Mouse (Mus musculus): ENCODE data around the gene Fgd2.
A peak's percentile ranks its signal among the peaks of the same experiment; 100 is the strongest.
"Not testable (repeated sequence)": the region's sequence is repeated elsewhere in the genome, so short reads cannot be mapped to it uniquely, and the experiment has no call there.

Gene Fgd2

GRCm38 (mm10) chr17:29336266-29336990, 24.3 kb upstream of the Fgd2 start:
- DNase-seq (ENCODE audit: low read depth, low spot score), result no peak

DNA sequence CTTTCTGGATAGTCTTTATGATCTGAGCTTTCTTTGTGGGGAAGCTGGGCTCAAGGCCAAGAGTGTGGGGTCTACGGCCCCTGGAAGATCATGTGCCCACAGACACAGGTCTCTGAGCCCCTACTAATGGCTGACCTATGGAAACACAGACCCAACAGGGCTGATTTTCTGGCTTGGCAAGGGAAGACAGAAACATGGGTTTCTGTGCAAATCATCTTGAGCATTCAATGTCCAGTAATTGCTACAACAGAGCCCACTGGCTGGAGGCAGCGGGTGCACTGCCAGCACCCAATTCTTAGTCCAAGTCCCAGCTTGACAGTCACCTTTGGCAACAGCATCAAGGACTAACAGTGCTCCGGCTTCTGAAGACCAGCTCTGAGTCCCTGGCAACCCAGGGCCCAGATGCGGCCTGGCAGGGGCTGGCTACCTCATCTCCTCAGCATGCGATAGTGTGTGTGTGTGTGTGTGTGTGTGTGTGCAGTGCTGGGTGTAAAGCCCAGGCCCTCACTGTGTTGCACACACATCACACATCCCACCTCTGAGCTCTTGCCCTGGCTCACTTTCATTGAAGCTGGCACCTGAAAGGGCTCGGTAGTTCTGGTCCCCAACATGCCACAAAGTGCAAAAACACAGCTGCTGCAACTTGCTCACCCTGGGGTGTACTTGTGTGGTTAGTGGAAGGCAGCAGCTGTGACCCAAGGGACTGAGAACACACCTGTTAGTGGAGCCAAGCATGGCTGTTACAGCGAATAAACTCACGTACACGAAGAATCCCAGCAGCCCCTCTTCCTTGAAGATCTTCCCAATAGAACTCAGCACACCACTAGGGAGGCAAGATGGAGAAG, 22.5 kb upstream of the Fgd2 start:
- DNase-seq (ENCODE audit: low read depth, low spot score), result no peak

DNA sequence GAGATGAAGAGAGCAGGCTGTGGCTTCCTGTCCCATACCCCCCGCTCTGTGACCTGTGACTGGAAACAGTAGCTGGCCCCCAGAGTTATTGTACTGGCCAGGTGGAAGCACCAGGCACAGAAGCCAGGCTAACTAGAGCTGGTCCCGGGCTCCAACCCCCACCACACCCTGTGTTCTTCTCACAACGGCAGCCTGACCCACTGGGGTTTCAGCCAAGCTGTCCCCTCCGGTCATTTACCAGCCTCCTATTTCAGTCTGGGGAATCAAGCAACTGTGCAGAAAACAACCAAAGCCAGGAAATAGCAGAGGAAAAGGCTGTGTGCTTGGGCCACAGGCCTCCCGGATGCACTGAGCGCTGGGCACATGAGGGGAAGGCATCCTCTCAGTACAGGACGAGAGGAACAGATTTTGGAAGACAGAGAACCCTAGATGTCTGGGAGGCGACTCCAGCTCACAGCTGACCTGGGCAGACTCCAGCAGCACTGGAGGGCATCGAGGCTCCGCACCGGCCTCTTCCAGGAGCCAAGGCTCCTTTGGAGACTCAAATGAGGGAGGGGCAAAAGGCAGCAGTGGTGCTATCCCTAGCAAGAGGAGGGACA, 21.4 kb upstream of the Fgd2 start:
- DNase-seq (ENCODE audit: low read depth, low spot score), result no peak

GRCm38 (mm10) chr17:29340406-29341261, 20.1 kb upstream of the Fgd2 start:
- DNase-seq (ENCODE audit: low read depth, low spot score), result no peak

- no peak for DNase-seq (ENCODE audit: low read depth, low spot score)
Observed at GRCm38 (mm10) chr17:29341591-29342003, 19.1 kb upstream of the Fgd2 start.

DNA sequence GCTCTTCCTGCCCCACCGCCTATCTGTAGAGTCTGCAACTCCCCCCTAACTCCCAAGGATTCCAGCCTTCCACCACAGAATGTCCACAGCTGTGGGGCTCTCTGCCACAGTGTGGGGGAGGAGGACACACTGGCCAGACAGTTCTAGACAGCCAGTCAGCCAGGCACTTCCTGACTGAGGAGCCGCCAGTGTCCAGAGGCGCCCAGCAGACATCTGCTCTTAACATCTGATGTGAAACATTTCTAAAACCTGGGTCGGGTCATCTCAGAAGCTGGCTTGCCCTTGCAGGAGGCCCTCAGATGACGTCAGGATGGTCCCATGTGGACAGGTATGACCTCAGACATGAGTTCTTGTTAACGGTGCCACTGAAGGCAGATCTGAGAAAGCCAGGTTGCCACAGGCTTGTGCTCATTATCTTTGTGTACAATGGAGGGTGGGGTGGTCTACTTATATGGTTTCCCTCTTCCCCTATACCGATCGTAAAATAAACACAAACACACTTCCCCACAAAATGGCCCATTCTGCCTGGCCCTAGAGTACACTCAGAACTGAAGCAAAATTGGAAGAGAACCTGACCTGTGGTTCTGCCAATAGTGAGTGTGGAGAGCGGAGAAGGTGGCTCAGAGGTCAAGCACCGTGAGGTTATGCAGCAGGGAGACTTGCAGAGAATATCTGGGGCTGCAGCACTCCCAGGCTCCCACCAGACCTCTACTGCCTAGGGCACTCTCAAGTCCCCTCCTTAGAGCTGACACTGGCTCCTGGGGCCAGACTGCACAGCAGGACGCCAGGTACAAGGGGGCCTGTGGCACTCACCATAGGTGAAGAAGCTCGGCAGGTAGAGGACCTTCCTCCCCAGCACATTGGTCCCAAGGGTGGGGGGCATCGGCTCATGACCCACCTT, 18.5 kb upstream of the Fgd2 start:
- DNase-seq (ENCODE audit: low read depth, low spot score), result peak; percentile 60

GRCm38 (mm10) chr17:29343241-29343640, 17.5 kb upstream of the Fgd2 start:
- no peak for DNase-seq (ENCODE audit: low read depth, low spot score)

DNA sequence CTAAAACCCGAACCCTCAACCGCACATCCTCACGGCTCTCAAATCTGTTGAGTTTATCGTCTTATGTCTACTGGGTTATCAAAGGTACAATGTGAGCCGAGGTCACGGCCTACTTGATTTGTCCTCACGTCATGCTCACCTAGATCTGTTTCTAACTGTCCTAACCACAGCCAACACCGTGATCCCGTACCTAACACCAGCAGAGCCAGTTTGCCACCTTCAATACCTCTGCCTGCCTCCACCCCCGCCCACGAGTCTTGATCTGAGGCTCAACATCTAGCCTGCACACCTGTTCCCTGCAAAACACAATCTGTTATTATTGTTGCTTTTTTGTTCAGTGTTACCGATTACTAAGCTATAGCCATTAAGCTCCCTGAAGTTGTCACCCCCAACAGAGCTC, 15.4 kb upstream of the Fgd2 start:
- no peak for DNase-seq (ENCODE audit: low read depth, low spot score)

GRCm38 (mm10) chr17:29346496-29347125, 14.1 kb upstream of the Fgd2 start:
- peak; percentile 65 for DNase-seq (ENCODE audit: low read depth, low spot score)

- DNase-seq (ENCODE audit: low read depth, low spot score), result no peak
Observed at GRCm38 (mm10) chr17:29347126-29347644, 13.5 kb upstream of the Fgd2 start.

- DNase-seq (ENCODE audit: low read depth, low spot score), result peak; percentile 99
Observed at GRCm38 (mm10) chr17:29347645-29348256, 13.0 kb upstream of the Fgd2 start, which contains the start of gene Mtch1. TSS of gene Mtch1 (minus strand) at chr17:29347934.

DNA sequence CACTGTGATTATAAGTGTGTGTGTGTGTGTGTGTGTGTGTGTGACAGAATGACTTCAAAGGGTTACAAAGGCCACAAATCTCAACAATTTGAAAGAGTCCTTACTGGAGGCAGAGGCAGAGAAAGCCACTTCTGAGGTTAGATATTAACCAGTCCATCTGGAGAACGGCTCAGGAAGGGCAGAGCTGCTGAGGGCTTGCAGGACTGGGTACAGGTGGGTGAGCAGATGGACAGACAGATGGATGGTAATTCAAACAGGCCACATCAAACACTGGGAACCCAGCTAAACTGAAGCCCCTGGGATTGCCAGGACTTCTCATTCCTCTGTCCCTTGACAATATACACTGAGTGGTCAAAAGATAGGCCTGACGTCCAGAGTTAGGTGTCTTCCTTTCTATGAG, 11.7 kb upstream of the Fgd2 start:
- DNase-seq (ENCODE audit: low read depth, low spot score), result no peak

DNA sequence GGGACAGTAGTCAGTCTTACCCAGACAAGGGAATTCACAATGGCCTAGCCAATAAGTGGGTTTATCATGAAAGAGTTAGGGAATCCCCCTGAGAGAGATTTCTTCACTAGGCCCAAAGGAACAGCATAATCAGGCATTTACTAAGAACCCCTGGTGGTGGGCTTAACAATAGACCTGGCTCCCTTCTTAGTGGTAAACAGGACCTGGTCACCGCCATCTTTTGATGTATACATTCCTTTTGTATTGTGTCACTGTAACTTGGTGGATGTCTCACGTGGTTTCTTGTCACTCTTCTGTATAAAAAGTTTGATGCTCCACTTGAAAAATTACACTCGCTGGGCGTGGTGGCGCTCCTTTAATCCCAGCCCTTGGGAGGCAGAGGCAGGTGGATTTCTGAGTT, 9.7 kb upstream of the Fgd2 start:
- not testable (repeated sequence) for DNase-seq (ENCODE audit: low read depth, low spot score)

DNA sequence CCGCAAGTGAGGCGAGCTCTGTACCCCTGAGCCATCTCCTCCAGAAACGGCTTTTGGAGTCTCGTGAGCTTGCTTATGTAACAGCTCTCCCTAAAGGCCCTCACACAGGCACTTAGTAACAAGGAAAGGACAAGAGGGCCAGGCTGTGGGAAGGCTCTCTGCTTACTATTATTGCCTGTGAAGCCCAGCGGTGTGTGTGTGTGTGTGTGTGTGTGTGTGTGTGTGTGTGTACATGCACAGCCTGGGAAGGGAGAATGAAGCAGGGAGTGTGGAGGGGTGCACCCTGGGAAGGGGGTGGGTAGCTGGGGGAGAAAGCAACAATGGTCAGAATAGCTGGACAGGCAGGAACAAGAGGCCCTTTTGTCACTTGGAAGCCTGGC, 5.3 kb upstream of the Fgd2 start:
- DNase-seq (ENCODE audit: low read depth, low spot score), result peak; percentile 40

GRCm38 (mm10) chr17:29355841-29356478, 4.8 kb upstream of the Fgd2 start:
- DNase-seq (ENCODE audit: low read depth, low spot score), result peak; percentile 49

DNA sequence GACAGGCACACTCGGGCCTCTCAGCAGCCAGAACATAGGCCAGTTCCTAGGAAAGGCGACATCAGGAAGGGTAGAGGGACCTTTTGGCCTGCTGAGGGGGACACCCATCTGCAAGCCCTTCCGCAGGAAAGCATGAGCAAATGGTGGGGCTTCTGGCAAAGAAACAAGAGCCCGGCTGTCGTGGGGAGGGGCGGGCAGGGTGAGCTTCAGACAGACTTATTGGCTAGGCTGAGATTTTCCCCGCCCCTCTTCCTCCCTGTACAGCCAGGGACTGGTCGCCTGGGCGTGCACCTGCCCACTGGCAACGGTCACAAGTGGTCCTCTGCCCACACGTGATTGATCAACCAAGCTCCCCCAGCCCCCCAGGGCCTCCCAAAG, 4.2 kb upstream of the Fgd2 start:
- peak; percentile 90 for DNase-seq (ENCODE audit: low read depth, low spot score)

GRCm38 (mm10) chr17:29356882-29357281, 3.8 kb upstream of the Fgd2 start:
- no peak for DNase-seq (ENCODE audit: low read depth, low spot score)

- no peak for DNase-seq (ENCODE audit: low read depth, low spot score)
Observed at GRCm38 (mm10) chr17:29358928-29359327, 1.8 kb upstream of the Fgd2 start.
